Mouse (Mus musculus) lung, postnatal 0 days (tissue): Measurements from ENCODE around the gene P4ha2. TPM values are rescaled to one million over a fixed set of nuclear protein-coding genes. Genes with fewer than 3 reads are reported as not detected.

Experiments
- ATAC-seq: fragments of 200-750 bp; cut with Nextera tagmentation; 2 replicates; pipeline ENCODE4 v1.8.0; 2017; ENCODE audit warnings: moderate library complexity
- DNase-seq: peaks from one replicate; pipeline ENCODE4 v3.0.0-alpha.2; 2016; ENCODE audit warnings: low spot score
- H3K27ac ChIP-seq: fragments of 300-500 bp; sonication (generic); 2 replicates; pipeline ENCODE4 v1.5.1; 2014; ENCODE audit warnings: antibody characterized with exemption, mild to moderate bottlenecking, low read length, mixed read lengths
- H3K27me3 ChIP-seq: fragments of 300-500 bp; sonication (generic); replicated peaks from 2 replicates; pipeline ENCODE4 v1.6.1; 2014; ENCODE audit warnings: low read length, mixed read lengths; ENCODE audit not compliant: insufficient read depth
- H3K36me3 ChIP-seq: fragments of 300-500 bp; sonication (generic); 2 replicates; pipeline ENCODE4 v1.6.1; 2014; ENCODE audit warnings: low read length, mixed read lengths; ENCODE audit not compliant: insufficient read depth
- H3K4me1 ChIP-seq: fragments of 300-500 bp; sonication (generic); 2 replicates; pipeline ENCODE4 v1.6.1; 2014; ENCODE audit warnings: antibody characterized with exemption, low read depth, low read length, mixed read lengths; ENCODE audit not compliant: insufficient read depth
- H3K4me2 ChIP-seq: fragments of 300-500 bp; sonication (generic); replicated peaks from 2 replicates; pipeline ENCODE4 v1.6.1; 2014; ENCODE audit warnings: low read depth, mild to moderate bottlenecking, low read length, moderate library complexity, mixed read lengths
- H3K4me3 ChIP-seq: fragments of 300-500 bp; sonication (generic); 2 replicates; pipeline ENCODE4 v1.5.1; 2014; ENCODE audit warnings: low read depth, low read length
- H3K9ac ChIP-seq: fragments of 300-500 bp; sonication (generic); replicated peaks from 2 replicates; pipeline ENCODE4 v1.6.1; 2014; ENCODE audit warnings: low read depth, mild to moderate bottlenecking
- H3K9me3 ChIP-seq: fragments of 300-500 bp; sonication (generic); 2 replicates; pipeline ENCODE4 v1.6.1; 2016; ENCODE audit warnings: low read length, mixed read lengths
- CTCF ChIP-seq: IDR thresholded peaks from 2 replicates; pipeline ENCODE4 v1.5.1; 2016; ENCODE audit warnings: antibody characterized with exemption, mild to moderate bottlenecking
- EP300 ChIP-seq: IDR thresholded peaks from 2 replicates; pipeline ENCODE4 v1.6.1; 2016; ENCODE audit warnings: antibody characterized with exemption, mild to moderate bottlenecking, control low read depth
- WGBS: fragments of 180-500 bp; shearing (Covaris S2); extraction: QIAGEN DNeasy Blood & Tissue Kit; methylation state at CpG from one replicate; pipeline ENCODE4 v1.1.7; 2014; 5-methylcytosine and 5-hydroxymethylcytosine counted together
- polyA plus RNA-seq: library from polyadenylated mRNA; unstranded; fragments of >200 nt; fragmentation: Nextera tagmentation; extraction: Ambion mirVana; gene quantifications from 2 replicates; pipeline ENCODE4 v1.2.1, GENCODE M21; 2015

The P4ha2 gene
- polyA plus RNA-seq, 1 experiment from 2014 or later, result 26.5 TPM

DNA sequence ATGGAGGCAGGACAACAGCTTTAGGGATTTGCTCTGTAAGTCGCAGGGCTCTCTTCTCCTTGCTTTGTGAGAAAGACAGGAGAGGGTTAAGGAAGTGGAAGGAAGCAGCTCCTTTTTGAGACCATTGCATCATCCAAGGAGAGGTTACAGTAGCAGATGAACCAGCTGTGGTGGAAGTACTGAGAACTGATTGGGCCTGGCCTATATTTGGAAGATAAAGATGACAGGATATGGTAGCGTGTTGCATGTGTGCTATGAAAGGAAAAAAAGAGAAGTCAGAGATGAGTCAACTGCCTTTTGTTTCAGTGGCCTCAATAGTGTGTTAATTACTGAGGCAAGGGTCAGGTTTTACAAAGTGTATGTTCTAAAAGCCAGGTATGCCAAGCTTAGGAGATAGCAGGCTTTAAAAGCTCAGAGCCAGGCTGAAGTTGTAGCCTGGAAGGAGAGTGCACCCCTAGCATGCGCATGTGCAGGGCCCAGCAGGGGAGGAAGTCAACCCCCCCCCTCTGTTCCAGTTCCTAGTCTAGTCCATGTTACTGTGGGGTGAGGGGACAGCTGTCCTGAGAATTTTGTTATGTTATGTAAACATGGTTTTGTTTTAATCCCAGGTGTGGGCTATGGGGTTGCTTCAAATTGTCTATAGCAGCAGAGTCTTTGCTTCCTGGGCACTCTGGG is 50.0 kb downstream of the P4ha2 start:
- DNase-seq, result peak; percentile 60
- no peak overlapping the region for H3K4me3 ChIP-seq

DNA sequence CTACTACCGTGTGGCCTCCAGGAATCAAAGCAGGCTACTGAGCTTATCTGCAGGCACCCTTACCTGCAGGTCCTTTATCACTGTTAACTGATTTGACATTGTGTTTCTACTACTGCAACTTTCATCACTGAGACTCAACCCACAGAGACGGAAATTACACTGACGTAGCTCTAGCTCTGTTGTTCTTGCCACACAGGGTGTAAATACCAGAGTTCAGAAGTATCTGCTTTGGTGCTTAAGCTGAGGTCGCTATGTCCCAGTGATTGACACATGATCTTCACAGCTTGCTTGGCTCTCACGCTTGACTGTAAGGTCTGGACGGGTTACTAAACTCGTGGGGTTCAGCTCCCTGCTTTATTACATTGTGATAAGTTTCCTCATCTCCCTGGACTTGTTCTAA is 51.2 kb downstream of the P4ha2 start:
- Histone ChIP-seq H3K9ac (no peak overlapping the region), H3K4me2 (no peak overlapping the region), H3K27me3 (no peaks in the 10 kb centered on the region), H3K27ac (no peak overlapping the region), H3K9me3 (no peaks in the 10 kb centered on the region), H3K4me1 (no peaks in the 10 kb centered on the region), H3K36me3 (no peaks in the 10 kb centered on the region), H3K4me3 (no peak overlapping the region)
- DNase-seq (peak; percentile 18), ATAC-seq (peak; percentile 18; the same call in 1 of the 2 replicates)
- TF ChIP-seq EP300 (no peak), CTCF (no peak)
- WGBS, result 43% methylated on average over 7 of the region's 7 CpGs

More for the DNA sequence above, 50.0 kb downstream of the P4ha2 start:
- Histone ChIP-seq H3K4me2 (no peak overlapping the region), H3K27ac (no peak overlapping the region), H3K9me3 (no peaks in the 10 kb centered on the region), H3K4me1 (no peaks in the 10 kb centered on the region), H3K9ac (no peak overlapping the region), H3K27me3 (no peaks in the 10 kb centered on the region), H3K36me3 (no peaks in the 10 kb centered on the region)
- no peak for TF ChIP-seq CTCF
- TF ChIP-seq EP300, result no peak
- 69% methylated on average over 3 of the region's 3 CpGs for WGBS
- ATAC-seq, result peak; percentile 57

DNA sequence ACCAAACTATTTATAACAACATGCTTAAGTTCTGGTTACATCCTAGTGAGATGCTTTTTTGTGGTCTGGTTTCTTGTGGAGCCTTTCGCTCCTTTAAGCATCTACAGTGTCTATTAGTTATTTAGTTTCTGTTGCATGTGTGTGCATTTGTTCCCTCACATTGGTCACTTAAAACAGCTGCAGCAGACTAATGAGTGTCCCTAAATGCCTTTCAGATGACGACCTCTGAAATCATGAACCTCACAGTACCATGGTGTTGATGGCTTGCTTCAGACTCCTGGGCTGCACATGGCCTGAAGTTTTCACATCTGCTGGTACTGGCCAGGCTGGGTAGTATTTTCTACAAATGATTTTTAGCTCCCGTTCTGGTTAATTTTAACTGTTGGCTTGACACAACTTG is 53.1 kb downstream of the P4ha2 start:
- Histone ChIP-seq H3K4me1 (no peaks in the 10 kb centered on the region), H3K4me2 (no peak overlapping the region), H3K9ac (no peak overlapping the region), H3K27ac (no peak overlapping the region), H3K9me3 (no peaks in the 10 kb centered on the region), H3K36me3 (no peaks in the 10 kb centered on the region), H3K27me3 (no peaks in the 10 kb centered on the region), H3K4me3 (no peak overlapping the region)
- no peak for TF ChIP-seq EP300
- TF ChIP-seq CTCF, result no peak
- ATAC-seq (no peak), DNase-seq (no peak)
- 79% methylated on average over 3 of the region's 3 CpGs for WGBS

DNA sequence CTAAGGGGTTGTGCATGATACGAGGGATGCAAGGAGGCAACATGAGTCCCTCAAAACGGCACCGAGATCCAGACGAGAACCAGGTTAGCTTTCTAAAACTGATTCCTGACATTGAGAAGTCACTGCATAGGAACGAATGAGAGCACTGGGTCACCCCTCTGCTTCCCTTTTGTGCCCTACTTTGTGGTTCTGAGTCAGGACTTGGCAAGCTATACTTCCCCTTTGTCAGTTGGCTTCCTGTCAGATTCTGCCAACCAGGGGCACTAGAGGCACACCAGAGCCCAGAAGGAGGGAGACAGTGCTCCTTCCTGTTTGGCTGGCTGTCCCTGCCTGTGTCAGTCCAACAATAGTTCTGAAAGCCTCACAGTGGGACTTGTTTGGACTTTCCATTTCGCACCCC is 56.0 kb downstream of the P4ha2 start:
- Histone ChIP-seq H3K9me3 (no peaks in the 10 kb centered on the region), H3K4me3 (no peak overlapping the region), H3K4me2 (no peak overlapping the region), H3K27ac (peak overlapping the region; percentile 34), H3K4me1 (no peaks in the 10 kb centered on the region), H3K36me3 (no peaks in the 10 kb centered on the region), H3K27me3 (no peaks in the 10 kb centered on the region), H3K9ac (no peak overlapping the region)
- peak; percentile 78 for DNase-seq
- TF ChIP-seq CTCF (peak; percentile 43), EP300 (peak; percentile 44; the same call in 1 of the 2 replicates)
- 64% methylated on average over 6 of the region's 6 CpGs for WGBS
- peak; percentile 85 for ATAC-seq

DNA sequence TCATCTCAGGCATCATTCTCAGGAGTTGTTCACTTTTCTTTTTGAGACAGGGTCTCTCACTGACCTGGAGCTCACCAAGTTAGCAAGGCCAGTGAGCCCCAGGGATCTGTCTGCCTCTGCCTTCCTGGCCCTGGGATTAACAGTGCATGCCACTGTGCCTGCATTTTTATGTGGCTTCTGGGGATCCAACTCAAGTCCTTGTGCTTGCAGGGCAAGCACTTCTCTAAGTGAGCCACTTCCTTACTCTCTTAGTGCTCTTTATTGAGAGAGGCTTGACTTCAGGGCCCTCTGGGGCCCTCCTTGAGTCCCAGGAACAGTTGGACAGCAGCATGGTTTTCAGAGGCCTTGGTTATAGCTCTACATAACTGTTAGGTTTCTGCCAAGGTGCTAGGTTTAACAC is 56.6 kb downstream of the P4ha2 start:
- H3K27ac ChIP-seq, result peak overlapping the region; percentile 45; the same call in 1 of the 2 replicates
- H3K9ac ChIP-seq, result no peak overlapping the region
- no peak overlapping the region for H3K4me2 ChIP-seq
- TF ChIP-seq CTCF (no peak), EP300 (no peak)
- no peaks in the 10 kb centered on the region for H3K36me3 ChIP-seq
- no peak overlapping the region for H3K4me3 ChIP-seq
- H3K9me3 ChIP-seq, result no peaks in the 10 kb centered on the region
- DNase-seq (peak; percentile 34), ATAC-seq (peak; percentile 57; the same call in 1 of the 2 replicates)
- H3K4me1 ChIP-seq, result no peaks in the 10 kb centered on the region
- H3K27me3 ChIP-seq, result no peaks in the 10 kb centered on the region

DNA sequence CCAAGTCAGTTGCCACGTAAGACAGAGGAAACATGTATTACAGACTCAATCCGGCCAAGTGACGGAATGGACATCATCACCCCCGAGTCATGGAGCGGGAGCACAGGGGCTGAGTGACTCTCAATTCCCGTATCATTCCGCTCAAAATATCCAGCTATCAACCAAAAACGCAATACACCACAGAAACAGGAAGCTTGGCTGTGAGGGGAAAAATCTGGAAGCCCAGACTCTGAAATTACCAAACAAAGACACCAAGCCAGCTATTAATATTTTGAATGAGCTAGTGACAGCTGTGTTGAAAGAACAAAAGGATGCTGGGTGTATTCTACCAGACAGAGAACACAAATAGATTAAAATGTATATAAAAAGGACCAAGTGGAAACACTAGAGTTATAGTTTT is 57.7 kb downstream of the P4ha2 start:
- DNase-seq (peak; percentile 21), ATAC-seq (no peak)
- Histone ChIP-seq H3K9me3 (no peaks in the 10 kb centered on the region), H3K27ac (no peak overlapping the region), H3K27me3 (no peaks in the 10 kb centered on the region), H3K36me3 (no peaks in the 10 kb centered on the region), H3K9ac (no peak overlapping the region), H3K4me1 (no peaks in the 10 kb centered on the region), H3K4me2 (no peak overlapping the region), H3K4me3 (no peak overlapping the region)
- 54% methylated on average over 8 of the region's 8 CpGs for WGBS
- TF ChIP-seq EP300, result no peak
- TF ChIP-seq CTCF, result no peak
